Mouse (Mus musculus): ENCODE data around the gene Cox4i2. TPM values are rescaled to one million over a fixed set of nuclear protein-coding genes. Genes with fewer than 3 reads are reported as not detected.

The Cox4i2 gene
- not detected for polyA plus RNA-seq (2017; shearing (Covaris generic))

DNA sequence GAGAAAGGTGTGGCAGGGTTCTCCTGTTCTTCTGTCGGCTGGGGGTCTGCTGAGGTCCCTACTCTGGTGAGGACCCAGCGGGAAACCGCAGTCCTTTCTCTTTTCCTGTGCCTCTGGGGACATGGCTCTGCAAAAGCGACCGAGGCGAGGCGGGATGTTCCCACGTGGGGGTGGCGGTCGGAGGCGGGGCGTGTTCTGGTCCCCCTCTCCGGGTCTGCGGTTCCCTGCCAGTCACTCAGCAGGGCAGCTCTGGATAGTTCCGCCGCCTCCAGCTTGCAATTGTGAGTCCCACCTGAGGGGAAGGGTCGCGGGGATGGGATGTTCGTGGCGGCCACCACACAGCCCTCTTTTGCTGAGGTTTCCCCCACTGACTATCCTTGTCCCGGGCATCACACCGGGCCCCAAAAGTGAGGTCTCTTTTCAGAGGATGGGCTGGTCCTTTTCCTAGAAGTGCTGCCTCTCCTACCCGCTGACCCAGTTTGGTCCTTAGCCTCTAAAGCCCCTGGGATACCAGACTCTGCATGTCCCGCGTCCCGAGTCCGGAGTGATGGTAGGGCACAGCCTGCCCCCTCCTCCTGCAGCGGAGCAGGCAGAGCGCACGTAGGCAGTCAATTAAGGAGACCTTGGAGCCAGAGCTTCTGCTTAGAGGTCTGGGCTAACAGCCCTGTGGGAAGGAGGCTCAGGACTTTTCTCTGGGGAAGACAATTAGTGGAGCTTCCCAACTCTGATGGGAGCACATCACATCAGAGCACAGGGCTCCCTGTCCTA is at the start of gene Cox4i2:
Cox4i2 (plus strand) TSS at position 230 of the 768 bp plus-strand sequence.

DNA sequence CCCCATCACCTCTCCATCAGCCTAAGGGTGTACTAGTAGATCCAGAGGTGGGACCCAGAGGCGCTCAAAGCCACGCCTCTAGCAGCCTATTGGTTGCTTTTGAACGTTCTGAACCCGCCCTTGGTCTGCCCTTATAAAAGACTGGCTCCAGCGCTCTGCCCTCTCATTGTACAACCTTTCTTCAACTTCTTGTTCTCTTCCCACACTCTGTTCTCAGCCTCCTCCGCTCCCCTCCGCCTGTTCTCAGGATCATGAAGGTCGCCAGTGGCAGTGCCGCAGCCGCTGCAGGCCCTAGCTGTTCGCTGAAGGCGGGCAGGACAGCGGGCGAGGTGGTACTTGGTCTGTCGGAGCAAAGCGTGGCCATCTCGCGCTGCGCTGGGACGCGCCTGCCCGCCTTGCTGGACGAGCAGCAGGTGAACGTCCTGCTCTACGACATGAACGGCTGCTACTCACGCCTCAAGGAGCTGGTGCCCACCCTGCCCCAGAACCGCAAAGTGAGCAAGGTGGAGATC is 17.8 kb upstream of the Cox4i2 start, which contains the start of gene Id1:
Id1 (plus strand) TSS at position 162 of the 512 bp plus-strand sequence.

Other genes with a start within 250 kb of the Cox4i2 start
- gene Defb26, start 242.5 kb upstream of the Cox4i2 start, polyA plus RNA-seq (2017; shearing (Covaris generic)): not detected
- not detected for gene Defb28, start 235.9 kb upstream of the Cox4i2 start, polyA plus RNA-seq (2017; shearing (Covaris generic))
- gene Defb29, start 214.1 kb upstream of the Cox4i2 start, polyA plus RNA-seq (2017; shearing (Covaris generic)): not detected
- gene Gm17416, start 184.8 kb upstream of the Cox4i2 start, polyA plus RNA-seq (2017; shearing (Covaris generic)): not detected
- not detected for gene Defb21, start 181.4 kb upstream of the Cox4i2 start, polyA plus RNA-seq (2017; shearing (Covaris generic))
- gene Defb19, start 173.9 kb upstream of the Cox4i2 start, polyA plus RNA-seq (2017; shearing (Covaris generic)): not detected
- gene Defb45, start 154.8 kb upstream of the Cox4i2 start, polyA plus RNA-seq (2017; shearing (Covaris generic)): not detected
- gene Defb36, start 149.8 kb upstream of the Cox4i2 start, polyA plus RNA-seq (2017; shearing (Covaris generic)): not detected
- gene Defb25, start 131.1 kb upstream of the Cox4i2 start, polyA plus RNA-seq (2017; shearing (Covaris generic)): not detected
- gene Rem1, start 127.2 kb upstream of the Cox4i2 start, polyA plus RNA-seq (2017; shearing (Covaris generic)): not detected
- gene H13, start 84.7 kb upstream of the Cox4i2 start, polyA plus RNA-seq (2017; shearing (Covaris generic)): 176 TPM
- gene Mcts2, start 67.1 kb upstream of the Cox4i2 start, polyA plus RNA-seq (2017; shearing (Covaris generic)): 5.4 TPM
- not detected for gene Id1, start 17.9 kb upstream of the Cox4i2 start, polyA plus RNA-seq (2017; shearing (Covaris generic))
- 12.0 TPM for gene Bcl2l1, start 77.6 kb downstream of the Cox4i2 start, polyA plus RNA-seq (2017; shearing (Covaris generic))
- gene Tpx2, start 93.8 kb downstream of the Cox4i2 start, polyA plus RNA-seq (2017; shearing (Covaris generic)): 0.85 TPM
- not detected for gene Mylk2, start 157.2 kb downstream of the Cox4i2 start, polyA plus RNA-seq (2017; shearing (Covaris generic))
- not detected for gene Foxs1, start 179.0 kb downstream of the Cox4i2 start, polyA plus RNA-seq (2017; shearing (Covaris generic))
- not detected for gene Dusp15, start 197.5 kb downstream of the Cox4i2 start, polyA plus RNA-seq (2017; shearing (Covaris generic))
- not detected for gene Ttll9, start 208.3 kb downstream of the Cox4i2 start, polyA plus RNA-seq (2017; shearing (Covaris generic))

Data from naive thymus-derived CD4-positive, alpha-beta T cell, adult 5 months (primary cell).